Mouse (Mus musculus) thymus, postnatal 4 days (tissue): Measurements from ENCODE around the gene Zbtb24.
"Not testable (repeated sequence)": the region's sequence is repeated elsewhere in the genome, so short reads cannot be mapped to it uniquely, and the experiment has no call there.

Experiments used
- DNase-seq: peaks from one replicate; pipeline ENCODE4 v3.0.0; 2021

The Zbtb24 gene

DNA sequence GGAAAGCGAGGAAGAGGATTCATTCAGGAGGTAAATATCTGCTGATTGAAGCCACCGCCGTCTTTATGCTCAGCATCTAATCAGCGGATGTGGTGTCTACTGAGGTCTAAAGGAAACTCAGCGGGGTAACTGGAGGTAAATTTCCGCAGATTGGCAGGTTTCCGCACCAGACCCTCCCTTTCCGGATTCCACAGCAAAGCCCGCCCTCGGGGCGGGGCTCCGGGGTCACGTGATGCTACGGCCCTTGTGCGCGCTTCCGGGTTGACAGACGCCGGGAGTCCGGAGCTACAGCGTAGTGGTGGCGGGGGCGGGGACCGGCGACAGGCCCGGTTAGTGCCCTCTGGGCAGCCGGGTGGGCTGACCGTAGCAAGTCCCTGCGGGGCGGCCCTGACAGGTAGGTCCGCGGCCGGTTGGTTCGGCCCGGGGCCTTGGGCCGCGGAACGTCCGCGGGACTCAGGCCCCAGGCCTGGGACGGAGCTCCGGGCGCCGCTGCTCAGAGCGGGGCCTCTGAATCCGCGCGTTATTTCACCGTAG, at the start of gene Zbtb24:
TSS of gene Zbtb24 (plus strand) at position 247 of the 534 bp plus-strand sequence.
- peak; percentile 98 for DNase-seq

- no peak for DNase-seq
Measured at GRCm38 (mm10) chr10:41401097-41401496, 49.1 kb upstream of the Zbtb24 start.

DNA sequence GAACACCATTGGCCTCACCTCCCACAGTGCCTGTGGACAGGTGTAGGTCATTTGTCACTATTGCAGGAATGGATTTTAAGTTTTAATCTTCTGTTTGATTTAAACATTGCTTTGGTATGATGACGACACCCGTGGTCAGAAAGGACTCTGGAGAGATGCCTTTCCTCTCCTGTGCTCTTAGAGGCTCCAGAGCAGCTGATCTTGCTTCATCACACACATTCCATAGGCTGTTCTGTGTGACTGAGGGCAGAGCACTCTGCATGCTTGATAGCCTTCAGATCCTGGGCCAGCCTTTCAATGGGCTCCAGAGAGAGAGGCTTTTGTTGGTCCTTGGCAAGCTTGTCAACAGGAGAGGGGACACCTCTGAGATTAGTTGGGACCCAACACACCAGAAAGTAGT, 46.8 kb upstream of the Zbtb24 start:
- DNase-seq: no peak

DNA sequence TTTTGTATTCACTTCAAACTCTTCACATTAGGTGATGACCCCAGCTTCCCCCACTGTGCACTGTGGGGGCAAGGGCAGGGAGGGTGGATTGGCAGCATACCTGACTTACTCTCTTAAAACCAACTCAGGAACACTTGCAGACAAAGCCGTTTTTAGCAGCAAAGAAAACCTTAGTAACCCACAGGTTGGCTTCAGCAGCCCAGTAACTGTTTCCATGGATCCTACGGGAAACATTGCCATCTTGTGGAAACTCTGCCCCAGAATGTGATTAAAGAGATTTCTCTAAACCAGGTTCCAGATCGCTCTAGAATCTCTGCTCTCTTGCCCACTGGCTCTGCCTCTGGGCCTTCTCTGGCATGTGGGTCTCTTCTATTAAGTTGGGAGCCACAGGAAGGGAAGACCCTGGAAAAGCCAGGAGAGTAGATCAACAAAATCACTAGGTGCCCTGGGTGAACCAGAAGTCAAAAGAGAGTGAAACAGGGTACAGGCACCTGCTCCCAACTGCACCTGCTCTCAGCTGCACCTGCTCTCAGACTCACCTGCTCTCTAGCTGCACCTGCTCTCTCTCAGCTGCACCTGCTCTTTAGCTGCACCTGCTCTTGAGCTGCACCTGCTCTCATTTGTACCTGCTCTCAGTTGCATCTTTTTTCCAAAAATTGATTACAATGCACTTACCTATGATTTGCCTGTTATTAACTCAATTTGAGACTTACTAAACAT, 46.1 kb upstream of the Zbtb24 start:
- no peak for DNase-seq

GRCm38 (mm10) chr10:41410176-41410575, 40.0 kb upstream of the Zbtb24 start:
- not testable (repeated sequence) for DNase-seq

GRCm38 (mm10) chr10:41410821-41411220, 39.4 kb upstream of the Zbtb24 start:
- not testable (repeated sequence) for DNase-seq

GRCm38 (mm10) chr10:41413471-41413870, 36.7 kb upstream of the Zbtb24 start:
- DNase-seq: not testable (repeated sequence)

DNA sequence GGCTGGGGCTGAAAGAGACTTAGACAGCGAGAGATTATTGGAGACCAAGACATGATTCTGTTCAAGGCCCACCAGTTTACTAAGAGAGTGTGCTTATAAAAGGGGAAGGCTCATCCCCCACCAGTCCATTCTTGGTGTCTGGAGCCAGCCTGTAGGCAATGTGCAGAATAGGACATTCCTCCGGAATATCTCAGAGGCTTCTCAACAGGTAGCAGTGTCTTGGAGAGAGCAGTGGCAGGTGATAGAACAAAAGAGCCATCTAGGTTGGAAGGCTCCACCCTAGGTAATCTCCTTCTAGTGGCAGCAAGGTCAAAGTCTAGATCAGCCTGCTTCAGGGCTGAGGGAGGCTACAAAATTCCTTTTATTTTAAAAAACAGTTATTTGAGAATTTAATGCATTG, 34.8 kb upstream of the Zbtb24 start:
- DNase-seq: not testable (repeated sequence)

DNA sequence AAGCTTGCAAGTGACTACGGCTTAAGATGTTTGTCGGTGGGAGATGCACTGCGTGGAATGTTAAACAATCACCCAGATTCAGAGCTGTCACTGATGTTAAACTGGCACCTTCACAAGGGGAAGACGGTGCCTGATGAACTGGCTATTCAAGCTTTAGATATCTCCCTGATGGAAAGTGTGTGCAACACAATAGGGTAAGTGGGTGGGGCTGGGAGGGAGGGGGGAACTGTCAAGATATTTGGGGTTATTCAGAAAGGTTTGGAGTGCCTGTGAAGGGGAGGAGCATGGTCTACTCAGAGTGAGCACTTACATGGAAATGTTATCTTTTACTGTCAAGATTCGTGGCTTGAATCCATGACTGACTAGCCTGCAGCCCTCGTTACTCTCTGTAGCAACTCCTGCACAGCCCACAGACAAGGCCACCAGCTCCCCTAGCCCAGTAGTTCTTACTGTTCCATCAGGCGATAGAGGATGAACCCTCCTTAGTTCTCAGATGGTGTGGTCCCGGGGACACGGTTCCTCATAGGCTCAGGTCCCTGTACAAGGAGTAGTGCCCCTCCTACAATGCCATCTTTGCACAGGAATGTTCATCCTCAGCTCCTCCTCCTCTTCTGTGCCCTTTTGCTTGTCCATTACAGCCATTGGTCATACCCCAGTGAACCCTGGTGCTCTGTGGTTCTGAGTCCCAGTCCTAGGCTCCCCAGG, 29.5 kb upstream of the Zbtb24 start:
- no peak for DNase-seq

GRCm38 (mm10) chr10:41423681-41424080, 26.5 kb upstream of the Zbtb24 start:
- DNase-seq: no peak

GRCm38 (mm10) chr10:41426368-41426767, 23.8 kb upstream of the Zbtb24 start:
- no peak for DNase-seq

- DNase-seq: peak; percentile 72
Measured at GRCm38 (mm10) chr10:41434624-41435023, 15.6 kb upstream of the Zbtb24 start.

DNA sequence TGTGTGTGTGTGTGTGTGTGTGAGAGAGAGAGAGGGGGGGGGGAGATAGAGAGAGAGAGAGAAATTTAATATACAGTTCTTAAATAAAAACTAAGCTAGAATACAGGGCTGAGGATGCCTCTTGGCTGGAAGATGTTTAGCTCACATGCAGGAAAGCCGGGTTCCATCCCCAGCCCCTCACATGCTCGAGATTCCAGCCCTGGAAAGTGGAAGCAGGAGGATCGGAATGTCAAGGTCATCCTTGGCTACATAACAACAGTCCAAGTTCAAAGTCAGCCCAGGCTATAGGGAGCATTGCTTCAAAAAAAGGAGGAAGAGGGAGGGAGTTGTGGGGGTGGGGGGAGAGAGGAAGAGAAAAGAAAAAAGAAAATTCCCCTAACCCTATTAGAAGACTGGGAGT, 15.0 kb upstream of the Zbtb24 start:
- no peak for DNase-seq

DNA sequence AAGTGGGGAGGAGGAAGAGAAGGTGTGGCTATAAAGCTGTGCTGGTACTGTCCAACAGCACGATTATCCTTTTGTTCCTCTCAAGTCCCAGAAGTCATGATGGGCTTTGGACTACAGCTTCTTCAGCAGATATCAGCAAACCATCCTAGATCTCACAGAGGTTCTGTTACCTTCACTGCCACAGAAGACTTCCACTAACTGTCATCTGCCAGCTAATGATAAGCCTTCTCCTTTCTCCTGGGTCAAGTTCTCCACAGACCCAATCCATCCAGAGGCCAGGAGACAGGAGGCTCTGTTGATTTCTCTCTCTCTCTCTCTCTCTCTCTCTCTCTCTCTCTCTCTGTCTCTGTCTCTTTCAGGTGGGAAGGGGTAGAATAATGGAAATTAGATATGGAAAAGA, 2.0 kb upstream of the Zbtb24 start:
- no peak for DNase-seq

DNA sequence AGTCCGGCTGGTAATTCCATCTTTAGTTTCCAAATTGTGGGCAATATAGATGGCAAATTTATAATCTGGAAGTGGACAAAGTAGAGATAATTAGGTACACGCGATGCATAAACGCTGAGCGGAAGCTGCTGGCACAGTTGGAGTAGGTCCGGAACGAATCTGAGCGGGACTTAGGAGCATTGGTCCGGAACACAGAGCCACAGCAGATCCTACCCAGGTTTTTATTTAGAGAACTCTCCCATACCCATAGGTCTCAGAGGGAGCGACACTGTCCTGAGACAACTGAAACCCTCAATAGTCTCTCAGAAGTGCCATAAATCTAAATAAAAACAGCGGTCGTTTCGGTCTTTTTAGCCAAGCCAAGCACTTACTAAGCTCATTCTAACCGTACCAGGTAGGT, 499 bp upstream of the Zbtb24 start:
- peak; percentile 43 for DNase-seq

DNA sequence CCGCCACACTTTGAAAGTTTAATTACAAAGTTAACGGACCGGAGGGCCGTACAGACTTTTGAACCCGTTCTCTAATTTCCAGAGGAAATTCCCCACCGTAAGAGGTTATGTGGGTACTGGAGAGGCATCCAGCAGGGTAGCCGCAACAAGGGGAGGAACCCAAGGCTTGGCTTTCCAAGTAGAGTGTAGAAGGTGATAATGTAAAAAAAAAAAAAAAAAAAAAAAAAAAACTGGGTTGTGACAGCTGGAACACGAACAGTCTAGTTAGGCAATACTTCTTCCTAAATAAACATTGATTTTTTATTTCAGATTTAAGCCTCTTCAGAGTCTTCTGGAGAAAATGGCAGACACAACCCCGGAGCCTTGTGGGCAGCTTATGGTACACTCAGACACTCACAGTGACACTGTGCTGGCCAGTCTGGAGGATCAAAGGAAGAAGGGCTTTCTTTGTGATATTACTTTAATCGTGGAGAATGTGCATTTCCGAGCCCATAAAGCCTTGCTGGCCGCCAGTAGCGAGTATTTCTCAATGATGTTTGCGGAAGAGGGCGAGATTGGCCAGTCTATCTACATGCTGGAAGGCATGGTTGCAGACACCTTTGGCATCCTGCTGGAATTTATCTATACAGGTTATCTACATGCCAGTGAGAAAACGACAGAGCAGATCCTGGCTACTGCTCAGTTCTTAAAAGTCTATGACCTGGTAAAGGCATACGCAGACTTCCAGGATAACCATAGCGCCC, 768 bp downstream of the Zbtb24 start:
- DNase-seq: peak; percentile 10

DNA sequence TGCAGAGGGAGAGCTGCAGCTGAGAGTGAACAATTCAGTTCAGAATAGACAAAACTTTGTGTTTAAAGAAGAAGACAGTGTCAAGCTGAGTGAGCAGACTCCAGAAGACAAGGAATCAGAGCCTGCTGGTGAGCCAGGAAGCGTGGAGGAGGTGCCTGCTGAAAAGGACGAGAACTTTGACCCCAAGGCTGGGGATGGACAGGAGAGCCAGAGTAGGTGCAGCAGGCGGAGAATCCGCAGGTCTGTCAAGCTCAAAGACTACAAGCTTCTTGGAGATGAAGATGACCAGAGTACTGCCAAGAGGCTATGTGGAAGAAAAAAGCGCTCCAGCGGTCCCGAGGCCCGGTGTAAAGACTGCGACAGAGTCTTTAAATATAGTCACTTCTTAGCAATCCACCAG, 1.5 kb downstream of the Zbtb24 start:
- DNase-seq: no peak

- no peak for DNase-seq
Measured at GRCm38 (mm10) chr10:41452791-41453190, 2.6 kb downstream of the Zbtb24 start.

- DNase-seq: no peak
Measured at GRCm38 (mm10) chr10:41459990-41460389, 9.8 kb downstream of the Zbtb24 start.

GRCm38 (mm10) chr10:41460501-41460900, 10.3 kb downstream of the Zbtb24 start:
- DNase-seq: no peak

DNA sequence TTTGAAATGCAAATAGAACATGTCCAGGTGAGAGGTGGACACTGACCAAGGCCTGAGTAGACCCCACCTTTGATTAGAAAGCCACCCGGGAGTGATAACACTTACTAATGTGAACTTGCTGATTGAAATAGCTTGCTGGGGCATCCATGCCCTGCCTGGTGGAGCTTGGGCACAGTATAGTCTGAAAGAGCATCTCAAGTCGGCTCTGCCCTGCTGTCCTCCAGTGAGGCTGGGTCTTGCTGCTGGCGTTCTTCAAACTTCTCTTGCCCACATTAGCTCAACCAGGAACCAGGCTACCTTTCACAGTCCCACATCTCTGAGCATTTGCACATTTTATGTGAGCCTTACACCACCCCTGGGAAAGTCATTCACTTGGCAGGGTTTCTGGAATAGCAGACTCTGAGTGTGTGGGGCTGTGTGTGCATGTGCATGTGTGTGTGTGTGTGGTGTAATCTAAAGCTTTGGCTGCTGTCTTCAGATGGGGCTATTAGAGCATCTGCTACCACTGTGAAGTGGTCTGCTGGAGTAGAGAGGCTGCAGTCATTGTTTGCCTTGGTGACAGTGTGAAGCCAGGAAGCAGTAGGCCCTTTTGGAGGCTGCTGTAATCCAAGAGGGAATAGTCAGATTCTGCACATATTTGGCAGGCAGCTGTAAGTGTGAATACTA, 11.0 kb downstream of the Zbtb24 start:
- DNase-seq: no peak

DNA sequence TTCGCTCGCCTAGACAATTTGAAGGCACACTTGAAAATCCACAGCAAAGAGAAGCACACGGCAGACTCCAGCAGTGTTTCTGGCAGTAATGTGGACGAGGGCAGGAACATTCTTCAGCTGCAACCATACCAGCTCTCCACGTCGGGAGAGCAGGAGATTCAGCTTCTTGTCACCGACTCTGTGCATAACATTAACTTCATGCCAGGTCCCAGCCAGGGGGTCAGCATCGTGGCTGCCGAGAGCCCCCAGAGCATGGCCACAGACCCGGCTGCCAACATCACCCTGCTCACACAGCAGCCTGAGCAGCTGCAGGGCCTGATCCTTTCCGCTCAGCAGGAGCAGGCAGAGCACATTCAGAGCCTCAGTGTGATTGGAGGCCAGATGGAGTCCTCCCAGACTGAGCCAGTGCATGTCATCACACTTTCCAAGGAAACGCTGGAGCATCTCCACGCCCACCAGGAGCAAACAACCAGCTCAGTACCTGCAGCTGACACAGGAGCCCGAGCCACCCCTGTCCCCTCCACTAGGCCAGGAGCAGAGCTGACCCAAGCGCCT, 14.3 kb downstream of the Zbtb24 start:
- DNase-seq: no peak

DNA sequence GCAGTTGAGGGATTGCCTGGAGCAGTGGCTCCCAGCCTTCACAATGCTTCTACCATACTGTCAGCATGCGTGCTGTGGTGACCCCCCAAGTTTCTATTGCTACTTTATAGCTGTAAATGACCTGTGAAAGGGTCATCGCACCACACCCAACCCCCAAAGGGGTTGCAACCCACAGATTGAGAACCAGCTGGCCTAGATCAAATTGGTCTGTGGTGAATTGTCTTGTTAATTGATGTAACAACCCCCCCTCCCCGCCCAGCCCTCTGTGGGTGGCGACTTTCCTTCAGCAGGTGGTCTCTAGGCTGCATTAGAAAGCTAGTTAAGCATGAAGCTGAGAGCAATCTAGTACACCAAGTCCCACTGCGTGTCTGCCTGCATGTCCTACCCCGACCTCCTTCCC, 17.1 kb downstream of the Zbtb24 start:
- no peak for DNase-seq
